Mouse (Mus musculus) E14TG2a.4 (cell line): ENCODE results near the gene Olfr605.

Source experiments
- CTCF ChIP-seq: conservative IDR thresholded peaks from 2 replicates; pipeline ENCODE4 v1.5.1; 2014; ENCODE audit warnings: low read length
- POU5F1 ChIP-seq: IDR thresholded peaks from 2 replicates; pipeline ENCODE4 v1.6.1; 2014; ENCODE audit warnings: low read length, borderline replicate concordance

GRCm38 (mm10) chr7:103469577-103469976 lies 24.3 kb upstream of the Olfr605 start, which contains the start of gene Olfr608:
- no peak for TF ChIP-seq CTCF
- no peak for TF ChIP-seq POU5F1
